Mouse (Mus musculus) regulatory T cell (primary cell): ENCODE measurements around the gene Rufy4.

ENCODE experiments used
- in situ Hi-C: fragments of 300-600 bp; cut with MboI, MseI; formaldehyde crosslinking; loops from one replicate; pipeline ENCODE4 v1.15.1; 2025; ENCODE audit warnings: high pct_unique_total_duplicates

The Rufy4 gene

DNA sequence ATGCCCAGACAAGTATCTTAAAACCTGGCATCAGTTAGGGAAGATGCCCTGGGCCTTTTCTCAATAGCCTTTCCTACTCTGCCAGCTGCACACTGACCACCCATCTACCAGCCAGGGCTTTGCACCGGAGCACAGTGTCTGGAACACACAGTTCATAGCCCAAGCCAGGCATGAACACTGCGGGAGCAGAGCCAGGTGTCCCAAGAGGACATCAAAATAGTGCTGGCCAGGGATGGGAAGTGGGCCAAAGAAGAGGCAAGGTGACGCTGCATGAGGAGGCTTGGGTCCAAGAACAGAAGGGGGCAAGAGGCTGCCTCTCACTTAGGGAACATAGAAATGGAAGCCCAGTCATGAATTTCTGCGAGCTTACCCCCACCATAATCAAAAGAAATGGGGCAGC lies 19.7 kb upstream of the Rufy4 start:
- in situ Hi-C loops: no loop called here

DNA sequence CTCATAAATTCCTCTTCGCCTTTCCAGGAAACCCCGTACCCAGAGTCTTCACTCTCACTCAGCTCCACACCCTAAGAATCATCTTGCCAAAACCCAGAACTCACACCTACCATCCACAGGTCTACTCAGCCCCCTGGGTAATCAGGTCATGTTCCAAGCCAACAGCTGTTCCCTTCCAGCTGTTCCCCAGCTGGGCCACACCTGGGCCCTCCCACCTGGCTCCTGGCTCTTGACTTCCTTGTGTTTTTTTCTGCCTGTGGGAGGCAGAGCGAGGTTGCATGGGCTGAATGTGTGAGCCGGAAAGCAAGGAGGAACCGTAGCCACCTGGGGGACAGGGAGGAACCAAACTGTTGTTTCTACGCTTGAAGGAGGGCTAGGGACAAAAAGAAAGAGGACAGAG lies 19.1 kb upstream of the Rufy4 start:
- in situ Hi-C loops: no loop called here

DNA sequence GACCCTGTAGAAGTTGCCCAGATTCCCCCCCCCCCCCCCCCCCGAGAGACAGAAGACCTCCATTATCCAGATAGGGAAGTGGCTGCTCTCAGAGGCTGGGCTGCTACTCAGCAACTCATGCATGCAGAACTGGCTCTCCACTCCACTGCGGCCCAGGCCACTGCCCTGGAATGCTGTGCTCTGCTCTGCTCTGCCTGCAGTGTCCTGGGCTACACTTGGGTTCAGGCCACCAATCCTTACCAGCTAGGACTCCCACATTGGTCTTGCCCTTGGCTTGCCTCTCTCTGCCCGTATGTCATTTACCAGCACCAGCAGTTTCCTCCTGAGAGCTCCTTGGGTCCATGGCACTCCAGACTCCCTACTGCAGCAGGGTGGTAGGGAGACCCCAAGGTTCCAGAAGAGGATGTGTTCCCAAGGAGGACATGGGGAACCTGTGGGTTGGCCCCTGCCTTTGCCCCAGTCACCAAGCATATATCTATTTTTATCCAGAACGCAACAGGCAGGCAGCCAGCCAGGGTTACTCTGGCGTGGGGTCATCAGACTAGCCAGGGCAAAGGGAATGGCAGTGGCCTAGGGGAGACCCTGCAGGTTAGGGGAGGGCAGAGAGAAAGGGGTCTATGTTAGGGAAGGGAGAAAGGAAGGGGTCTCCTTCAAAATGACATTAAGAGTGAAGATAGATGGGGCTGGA lies 17.3 kb upstream of the Rufy4 start:
- in situ Hi-C loops: no loop called here

DNA sequence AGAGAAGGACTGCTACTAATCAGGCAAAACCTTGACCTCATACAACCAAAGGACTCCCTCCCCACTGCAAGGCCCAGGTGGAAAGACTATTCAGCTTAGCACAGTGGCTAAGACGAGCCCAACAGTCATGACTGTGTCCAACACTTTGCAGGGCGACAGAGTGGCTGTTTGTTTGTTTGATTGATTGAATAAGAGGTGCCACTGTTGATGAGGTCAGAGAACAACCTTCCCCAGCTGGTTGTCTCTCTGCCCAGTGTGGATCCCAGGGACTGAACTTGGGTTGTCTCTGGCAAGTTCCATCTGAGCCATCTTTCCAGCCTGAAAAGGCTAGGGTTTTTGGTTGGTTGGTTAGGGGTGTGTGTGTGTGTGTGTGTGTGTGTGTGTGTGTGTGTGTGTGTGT lies 15.7 kb upstream of the Rufy4 start:
- in situ Hi-C loops: no loop called here

DNA sequence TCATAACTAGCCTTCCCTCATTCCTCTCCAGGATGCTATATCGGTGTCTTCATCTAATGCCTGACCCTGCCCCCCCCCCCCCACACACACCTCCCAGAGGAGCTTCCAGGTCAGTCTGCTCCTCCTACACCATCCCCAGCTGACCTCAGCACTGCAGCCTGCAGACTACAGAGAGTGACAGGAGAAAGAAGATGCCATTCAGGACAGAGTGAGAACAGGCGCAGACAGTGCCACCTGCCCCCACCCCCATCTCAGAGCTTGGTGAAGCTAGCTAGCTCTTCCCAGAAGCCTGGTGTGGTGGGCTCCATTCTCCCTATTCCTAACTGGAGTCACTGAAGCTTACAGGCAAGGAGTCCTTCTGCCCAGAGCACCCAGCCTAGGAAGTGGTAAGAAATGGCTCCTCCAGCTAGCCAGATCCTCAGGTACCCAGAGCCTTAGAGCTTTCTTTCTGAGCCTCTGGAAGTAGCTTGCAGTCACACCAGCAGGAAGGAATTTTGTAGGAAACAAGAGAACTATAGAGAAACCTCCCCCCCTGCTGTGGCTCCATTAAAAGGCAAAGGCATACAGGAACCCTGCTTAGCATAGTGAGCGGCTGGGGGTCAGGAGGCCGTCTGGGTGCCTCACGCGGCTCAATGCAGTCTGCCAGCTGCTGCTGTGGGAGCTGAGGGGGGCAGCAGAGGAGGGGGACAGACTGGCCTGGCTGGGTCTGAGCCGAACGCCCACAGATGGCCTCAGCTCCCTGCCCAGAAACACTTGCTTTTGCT lies 14.2 kb upstream of the Rufy4 start:
- in situ Hi-C loops: no loop called here

DNA sequence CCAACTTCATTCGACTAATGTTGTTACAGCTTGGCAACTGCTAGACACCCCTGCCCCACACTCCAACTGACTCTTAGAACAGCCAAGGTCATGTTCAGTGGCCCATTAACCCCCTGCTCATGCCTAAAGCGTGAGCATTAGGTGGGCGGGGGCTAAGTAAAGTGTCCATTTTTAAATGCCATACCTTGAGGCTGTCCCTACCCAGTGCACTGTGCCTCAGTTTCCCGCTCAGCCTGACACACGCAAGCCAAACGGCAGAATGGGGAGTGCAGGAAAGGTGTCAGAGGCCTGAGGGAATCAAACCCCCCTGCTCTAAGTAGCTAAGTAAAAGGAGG lies 13.7 kb upstream of the Rufy4 start:
- in situ Hi-C loops: no loop called here

DNA sequence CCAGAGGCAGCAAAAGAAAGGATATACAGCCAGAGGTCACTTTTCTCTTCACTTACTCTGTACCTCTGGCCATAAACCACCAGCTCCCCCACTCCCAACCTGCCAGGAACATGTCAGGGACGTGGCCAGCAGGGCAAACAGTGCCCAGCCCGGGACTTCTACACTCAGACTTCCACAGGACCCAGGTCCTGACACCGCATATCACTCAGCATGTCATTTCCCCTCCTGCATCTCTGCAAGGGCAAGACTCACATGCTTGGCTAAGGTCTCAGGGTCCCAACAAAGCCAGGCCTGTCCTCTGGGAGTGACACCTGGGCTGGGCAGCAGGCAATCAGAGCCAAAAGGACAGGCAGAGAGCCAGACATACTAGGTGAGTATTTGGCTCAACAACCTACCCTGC lies 12.3 kb upstream of the Rufy4 start:
- in situ Hi-C loops: no loop called here

DNA sequence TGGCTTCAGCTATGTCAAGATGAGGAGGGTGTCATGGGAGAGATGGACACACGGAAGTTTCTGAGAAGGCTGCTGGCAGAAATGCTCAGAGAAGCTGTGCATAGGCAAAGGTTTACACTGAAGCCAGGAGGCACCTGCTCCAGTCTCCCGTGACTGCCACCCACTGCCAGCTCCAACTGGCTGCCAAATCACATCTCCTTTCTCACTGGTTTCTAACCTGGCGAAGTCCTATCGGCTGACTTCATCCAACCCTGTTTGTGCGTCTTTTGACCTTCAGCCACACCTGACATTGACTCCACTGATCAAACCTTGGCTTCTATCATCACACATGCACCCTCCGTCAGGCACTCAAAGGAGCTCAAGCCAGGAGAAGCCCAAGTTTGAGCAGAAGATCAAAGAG lies 7.5 kb upstream of the Rufy4 start:
- in situ Hi-C loops: no loop called here

DNA sequence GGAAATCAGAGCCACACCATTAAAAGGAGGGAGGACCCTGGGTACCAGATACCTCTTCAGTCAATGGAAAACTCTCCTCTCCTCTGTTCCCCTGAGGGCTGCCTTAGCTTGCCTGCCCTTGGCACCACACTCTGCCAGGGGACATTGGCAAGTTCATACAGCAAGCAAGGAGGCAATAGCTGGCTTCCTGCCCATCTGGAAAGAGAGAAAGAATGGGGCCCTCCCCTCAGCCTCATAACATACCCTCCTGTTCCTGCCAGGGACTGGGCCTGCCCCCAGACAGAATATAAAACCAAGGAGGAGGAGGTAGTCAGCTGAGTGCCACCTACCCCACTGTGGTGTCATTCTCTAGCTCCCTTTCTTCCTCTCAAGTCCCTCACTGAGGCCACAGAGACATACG lies 6.2 kb upstream of the Rufy4 start:
- in situ Hi-C loops: no loop called here

DNA sequence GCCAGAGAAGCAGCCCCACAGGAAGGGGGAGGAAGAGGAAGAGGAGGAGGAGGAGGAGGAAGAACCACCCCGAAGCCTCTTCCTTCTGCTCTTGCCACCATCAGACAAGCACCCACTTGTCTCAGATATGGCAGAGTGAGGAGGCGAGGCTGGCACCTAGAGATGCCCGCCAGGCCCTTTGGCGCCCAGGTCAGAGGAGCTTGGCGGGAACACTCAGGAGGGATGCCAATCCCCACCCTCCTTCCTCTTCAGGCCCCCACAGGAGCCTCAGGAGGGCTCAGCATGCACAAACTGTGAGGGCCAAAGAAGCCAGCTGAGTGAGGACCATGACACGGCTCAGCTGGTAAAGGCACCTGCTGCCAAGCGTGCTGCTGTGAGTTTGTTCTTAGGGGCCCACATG lies 4.2 kb upstream of the Rufy4 start:
- in situ Hi-C loops: no loop called here

DNA sequence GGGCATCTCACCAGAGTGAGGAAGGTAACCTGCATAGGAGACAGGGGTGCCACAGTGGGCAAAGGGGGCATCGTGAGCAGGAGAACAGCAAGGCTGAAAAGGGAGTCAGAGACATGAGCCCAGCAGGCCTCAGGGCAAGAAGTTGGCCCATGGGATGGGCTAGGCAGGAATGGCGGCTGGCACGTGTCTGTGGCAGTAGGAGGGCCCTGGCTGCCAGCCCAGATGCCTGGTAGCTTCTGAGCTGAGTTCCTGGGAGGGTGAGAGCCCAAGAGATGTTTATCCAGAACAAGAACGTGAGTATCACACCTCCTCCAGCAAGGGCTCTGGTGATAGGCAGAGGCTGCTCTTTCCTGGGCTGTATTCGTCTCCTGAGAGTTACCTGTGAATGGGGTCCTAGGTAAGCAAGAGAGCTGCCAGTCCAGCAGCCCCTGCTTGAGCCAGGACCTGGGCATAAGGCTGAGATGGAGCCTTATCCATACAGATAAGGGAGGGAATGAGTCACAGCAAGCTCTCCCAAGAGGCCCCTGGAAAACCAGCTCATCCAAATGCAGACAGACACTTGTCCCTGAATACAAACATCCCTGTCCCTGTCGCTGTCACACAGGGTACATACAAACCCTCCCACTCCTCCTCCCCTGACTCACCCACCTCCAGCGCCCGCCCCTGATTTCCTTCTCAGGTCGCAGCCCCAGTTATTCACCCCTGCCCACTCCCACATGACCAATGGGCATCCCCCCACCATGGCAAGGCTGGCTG lies 3.3 kb upstream of the Rufy4 start:
- in situ Hi-C loops: no loop called here

DNA sequence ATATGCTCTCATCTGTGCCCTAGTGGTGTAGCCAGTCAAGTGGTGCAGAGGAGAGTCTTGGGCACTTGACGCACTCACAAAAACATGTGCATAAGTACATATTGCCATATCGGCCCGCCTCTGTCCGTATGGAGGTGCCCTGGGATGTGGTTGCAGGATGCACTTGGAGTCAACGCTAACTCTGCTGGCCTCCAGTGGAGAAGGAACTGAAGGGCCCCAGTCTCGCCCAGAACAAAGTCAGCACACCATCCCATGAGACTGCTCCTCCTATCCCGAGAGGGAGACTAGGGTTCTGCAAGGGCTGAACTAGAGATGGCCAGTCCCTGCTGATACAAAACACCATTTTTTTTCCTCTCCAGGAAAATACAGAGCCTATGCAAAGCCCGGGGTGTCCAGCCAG lies 2.1 kb upstream of the Rufy4 start:
- in situ Hi-C loops: no loop called here

DNA sequence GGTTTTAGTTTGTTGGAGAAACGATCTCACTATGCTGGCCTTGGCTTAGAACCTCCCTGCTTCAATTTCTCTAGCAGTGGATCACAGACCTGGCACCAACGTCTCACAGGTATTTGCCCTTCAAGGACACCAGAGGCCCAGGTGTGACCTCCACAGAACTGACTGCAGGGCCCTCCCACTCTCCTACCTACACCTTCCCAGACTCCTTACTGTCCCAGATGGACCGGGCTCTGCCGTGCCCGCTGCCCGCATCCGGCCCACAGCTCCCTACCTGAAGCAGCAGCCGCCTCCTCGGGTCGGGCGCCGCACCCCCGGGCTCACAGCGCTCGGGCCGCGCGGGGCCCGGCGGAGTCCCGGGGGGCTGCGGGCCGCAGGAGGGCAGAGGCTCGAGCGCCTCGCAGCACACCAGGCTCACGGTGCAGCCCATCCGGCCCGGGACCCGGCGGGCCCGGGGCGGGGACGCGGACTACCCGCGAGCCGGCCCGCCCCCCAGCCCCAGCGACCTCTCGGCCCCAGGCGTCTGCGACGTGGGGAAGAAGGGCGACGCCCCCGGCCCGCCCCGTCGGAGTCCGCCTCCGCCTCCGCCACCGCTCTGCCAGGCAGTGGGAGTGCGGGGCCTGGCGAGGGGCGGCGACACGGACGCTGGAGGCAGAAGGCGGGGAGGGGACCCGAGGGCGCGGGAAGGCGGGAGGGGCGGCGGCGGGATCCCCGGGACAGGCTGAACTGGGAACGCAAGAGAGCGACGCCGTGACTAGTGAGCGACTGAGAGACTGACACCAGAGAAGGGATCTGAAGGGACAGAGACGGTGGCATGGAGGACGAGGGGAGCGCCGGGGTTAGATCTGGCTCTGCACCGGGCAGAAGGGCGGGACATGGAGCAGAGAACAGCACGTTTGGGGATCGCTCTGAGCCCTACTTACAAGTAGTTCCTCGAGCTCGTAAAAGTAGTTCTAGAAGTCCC lies 1.0 kb upstream of the Rufy4 start, which contains the start of gene Tns1:
TSS of gene Tns1 (minus strand) at position 429 of the 961 bp plus-strand sequence.
- in situ Hi-C loops: no loop called here

DNA sequence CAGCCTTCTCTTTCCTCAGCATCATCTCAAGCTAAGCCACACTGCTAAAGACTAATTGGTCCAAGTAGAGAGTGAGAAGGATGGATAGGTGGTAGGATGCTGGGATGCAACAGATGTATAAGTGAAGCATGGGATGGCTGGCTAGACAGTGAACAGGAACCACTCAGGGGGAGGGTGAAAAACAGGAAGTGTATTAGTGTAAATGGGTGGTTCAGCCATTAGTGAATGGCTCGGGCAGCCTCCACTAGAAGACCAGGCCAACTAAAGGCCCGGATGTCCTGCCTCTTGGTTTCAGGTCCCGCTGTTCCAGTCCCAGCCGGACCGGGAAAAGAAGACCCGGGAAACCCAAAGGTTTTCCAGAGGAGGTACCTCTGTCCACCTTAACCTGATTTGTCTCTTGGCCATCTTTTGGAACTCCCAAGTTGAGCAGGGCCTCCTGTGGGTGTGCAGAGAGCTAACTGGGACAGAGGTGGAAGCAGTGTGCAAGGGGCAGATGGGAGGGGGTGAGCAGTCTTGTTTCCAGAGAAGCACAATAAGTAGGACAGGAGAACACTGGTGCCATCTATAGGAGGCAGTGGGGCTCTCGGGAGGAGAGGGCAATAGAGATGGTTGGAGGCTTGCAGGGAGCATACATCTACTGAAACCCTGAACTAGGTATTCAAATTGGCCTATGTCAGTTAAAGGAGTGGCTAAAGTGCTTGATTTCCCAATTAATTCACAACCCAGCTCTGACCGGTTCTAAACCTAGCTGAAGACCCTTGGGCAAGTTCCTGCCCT lies 5.7 kb downstream of the Rufy4 start:
- in situ Hi-C loops: no loop called here

DNA sequence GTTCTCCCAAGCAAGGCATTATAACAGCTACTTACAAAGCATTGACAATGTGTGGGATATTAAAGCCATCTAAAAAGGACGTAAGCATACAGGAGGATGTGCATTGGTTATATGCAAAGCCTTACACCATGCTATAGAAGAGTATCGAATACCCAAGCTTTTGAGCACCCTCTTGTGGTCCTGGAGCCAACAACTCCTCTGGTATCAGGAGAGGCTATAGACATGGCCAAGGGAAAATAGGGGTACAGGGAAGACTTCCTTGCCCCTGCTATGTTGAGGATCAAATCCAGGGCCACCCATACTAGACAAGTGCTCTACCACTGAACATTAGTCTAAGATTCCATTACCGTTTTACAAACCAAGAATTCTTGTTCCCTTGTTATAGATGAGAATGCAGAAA lies 6.7 kb downstream of the Rufy4 start:
- in situ Hi-C loops: no loop called here

DNA sequence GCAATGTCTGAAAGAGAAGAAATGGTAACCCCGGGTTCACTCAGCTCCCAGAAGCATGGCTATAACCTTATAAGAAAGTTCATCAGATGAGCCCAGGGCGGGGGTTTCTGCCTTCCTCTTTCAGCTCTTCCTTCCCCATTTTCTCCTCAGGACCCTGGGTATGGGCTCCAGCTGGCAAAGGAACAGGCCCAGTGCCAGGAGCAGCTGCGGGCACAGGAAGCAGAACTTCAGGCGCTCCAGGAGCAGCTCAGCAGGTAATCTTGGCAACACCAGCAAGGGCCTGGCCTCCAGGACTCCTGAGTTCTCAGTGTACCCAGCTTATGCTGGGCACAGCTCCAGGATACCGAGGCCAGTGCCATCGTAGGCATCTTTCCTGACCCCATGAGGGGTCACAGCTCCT lies 8.6 kb downstream of the Rufy4 start:
- in situ Hi-C loops: no loop called here

DNA sequence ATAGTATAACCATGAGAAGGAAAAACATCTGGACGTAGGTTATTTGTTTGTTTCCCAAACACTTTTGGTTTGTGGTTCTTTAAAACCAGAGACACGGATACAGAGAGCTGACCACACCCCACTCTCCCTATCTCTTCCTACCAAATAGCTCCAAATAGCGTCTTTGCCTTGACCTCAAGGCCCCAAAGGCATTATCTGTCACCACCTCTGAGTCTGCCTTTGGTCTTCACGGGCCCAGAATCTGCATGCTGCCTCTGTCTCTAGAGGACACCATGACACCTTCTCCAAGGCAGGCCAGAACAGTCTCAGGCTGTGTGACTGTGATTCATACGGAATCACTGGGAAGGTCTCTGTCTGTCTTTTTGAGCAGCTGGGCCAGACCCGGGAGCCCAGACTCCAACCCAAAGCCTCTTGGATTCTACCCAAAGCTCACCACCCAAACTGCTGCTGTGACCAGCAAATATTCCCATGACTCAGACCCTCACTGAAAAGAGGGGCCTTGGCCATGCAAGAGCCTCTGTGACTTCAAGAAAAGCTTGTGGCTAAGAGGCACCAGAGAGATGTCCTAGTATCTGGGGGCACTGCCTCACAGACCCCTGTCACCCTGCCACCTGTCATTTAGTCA lies 10.1 kb downstream of the Rufy4 start:
- in situ Hi-C loops: no loop called here

DNA sequence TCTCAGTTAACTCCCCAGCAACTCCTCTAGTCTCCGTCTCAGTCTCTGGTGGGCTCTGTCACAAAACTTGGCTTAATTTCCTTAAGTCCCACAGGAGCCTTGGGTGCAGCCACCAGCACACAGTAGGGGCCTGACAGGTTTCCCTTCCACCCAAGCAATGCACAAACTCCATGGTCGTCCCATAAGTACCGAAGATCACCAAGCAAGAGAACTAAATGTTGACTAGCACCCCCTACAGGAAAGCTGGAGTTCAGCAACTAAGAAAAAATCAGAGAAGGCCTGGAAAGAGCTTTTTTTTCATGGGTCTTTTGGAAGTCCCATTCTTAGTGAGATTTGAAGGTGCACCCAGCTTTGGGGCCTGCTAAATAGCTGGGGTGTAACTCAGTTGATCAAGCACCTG lies 14.1 kb downstream of the Rufy4 start:
- in situ Hi-C loops: no loop called here

DNA sequence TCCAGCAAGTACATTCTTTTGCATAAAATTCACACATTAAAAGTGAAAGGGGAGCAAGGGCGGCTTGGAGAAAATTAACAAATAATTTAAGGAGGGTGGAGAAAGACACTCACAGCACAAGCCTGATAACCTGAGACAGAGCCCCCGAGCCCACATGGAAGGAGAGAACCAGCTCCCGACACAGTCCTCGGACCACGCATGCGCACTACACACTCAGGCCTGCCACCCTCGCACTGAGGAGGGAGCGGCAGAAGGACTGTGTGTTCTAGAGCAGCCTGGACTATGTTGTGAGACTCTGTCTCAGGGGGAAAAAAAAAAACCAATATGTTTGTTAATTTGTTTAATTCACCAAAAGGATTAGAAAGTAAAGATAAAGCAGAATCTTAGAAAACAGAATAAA lies 16.4 kb downstream of the Rufy4 start:
- in situ Hi-C loops: no loop called here

DNA sequence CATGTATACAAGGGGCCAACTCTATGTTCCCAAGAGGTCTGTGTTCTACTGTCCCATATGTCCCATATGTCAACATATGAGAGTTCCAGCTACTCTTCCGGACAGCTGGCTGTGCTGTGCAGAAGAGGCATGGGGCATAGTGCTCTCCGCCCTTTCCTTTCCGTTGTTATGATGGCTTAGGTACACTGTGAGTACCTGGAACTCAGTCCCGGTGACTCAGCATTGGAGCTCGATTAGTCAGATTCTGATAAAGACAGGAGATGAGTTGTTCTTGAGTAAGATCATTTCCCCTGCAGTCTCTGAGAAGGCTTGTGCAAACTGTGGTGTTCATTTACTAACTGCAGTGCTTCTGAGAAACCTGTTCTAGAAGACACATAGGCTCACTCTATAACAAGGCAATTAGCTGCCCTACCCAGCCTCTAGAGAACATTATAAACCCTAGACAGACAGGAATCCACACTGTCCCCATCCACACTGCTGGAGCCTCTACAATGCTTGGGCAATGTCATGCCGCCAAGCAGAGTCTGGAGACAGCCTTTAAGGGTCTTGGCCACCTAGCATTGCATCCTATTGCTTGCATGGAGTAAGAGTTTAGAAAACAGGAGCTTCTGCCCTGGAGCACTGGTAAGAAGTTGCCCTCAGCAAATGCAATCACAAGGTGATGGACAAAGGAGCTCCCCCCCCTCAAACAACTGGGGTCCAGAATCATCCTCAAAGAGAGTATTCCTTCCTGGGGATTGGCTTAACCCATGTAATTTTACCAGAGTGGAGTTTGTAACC lies 24.0 kb downstream of the Rufy4 start:
- in situ Hi-C loops: no loop called here
